Mouse (Mus musculus) embryo, embryonic 10 days (tissue): ENCODE measurements around the gene Igsf6.
"Not testable (repeated sequence)": the region's sequence is repeated elsewhere in the genome, so short reads cannot be mapped to it uniquely, and the experiment has no call there.

Source experiments
- DNase-seq: peaks from one replicate; pipeline ENCODE4 v3.0.0-alpha.2; 2015; ENCODE audit warnings: low spot score

Gene Igsf6

DNA sequence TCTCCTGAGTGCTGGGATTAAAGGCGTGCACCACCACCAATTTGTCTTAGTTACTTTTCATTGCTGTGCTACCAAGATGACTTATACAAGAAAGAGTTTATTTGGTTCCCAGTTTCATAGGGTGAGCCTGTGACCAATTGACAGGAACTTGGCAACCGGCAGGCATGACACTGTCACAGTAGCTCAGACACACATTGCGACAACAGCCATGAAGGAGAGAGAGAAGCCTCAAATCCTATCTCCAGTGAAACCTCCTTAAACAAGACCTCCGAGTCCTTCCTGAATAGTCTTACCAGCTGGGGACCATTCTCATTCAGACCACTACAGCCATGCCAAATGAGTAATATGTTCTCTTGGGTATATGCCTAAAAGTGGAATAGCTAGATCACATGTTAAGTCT is 21.3 kb downstream of the Igsf6 start:
- no peak for DNase-seq

DNA sequence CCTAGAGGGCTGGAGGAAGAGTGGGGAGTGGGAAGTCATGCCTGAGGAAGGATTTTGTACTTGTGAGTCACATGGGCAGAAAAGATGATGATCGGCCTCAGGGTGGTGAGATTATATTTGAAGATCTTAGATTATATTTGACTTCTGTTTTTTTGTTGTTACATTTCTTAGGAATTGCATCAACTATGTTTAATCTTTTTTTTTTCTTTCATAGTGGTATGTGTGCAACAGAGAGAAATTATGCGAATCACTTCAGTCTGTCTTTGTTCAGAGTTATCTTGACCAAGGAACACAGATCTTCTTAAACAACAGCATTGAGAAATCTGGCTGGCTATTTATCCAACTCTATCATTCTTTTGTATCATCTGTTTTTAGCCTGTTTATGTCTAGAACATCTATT is 26.7 kb downstream of the Igsf6 start:
- DNase-seq = no peak

DNA sequence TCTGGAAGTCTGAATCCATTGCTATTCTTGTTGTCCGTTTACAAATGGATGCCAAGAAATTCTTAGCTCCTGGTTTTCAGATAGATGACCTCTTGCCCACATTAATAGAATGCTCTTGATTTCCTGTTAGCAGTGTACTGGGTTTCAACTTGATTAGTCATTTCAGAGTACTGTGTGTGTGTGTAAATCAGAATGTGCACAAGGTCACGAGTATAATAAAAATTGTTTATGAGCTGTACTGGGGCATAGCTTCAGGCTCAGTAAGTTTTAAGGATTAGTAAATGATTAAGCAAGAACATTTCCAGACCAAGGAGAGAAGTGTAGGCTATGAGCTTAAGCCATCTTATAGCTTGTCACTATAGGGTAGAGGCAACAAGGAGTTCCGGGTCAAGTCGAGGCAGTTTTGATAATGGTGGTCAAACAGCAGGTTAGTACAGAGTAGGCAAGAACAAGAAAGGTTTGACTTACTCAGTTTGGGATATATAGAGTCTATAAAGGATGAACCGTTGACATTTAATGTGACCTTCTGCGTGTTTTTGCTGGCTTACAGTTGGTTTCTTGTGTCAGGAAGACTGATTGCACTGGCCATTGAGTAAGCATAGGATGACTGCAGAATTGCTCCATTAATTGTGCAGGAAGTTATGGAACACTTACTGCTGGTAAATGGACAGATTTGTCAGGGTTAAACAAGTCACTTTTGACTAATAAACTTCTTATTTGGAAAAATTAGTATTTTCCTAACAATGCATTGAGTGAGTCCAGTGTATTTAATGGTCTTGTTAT is 28.5 kb downstream of the Igsf6 start:
- no peak for DNase-seq

DNA sequence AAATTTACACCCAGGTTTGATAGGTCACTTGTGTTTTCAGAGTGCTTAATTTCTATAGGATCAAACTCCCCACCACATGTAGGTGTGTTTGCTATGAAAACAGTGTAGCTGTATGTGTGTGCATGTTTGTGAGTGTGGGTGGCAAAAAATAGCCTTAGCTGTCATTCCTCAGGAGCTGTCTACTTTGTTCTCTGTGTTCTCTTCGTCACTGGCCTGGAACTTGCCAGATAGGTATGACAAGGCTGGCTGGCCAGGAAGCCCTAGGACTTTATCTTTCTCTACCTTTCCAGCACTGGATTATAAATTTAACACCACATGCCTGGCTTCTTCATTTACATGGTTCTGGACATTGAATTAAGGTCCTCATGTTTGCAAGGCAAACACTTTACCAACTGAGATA is 30.1 kb downstream of the Igsf6 start:
- no peak for DNase-seq

DNA sequence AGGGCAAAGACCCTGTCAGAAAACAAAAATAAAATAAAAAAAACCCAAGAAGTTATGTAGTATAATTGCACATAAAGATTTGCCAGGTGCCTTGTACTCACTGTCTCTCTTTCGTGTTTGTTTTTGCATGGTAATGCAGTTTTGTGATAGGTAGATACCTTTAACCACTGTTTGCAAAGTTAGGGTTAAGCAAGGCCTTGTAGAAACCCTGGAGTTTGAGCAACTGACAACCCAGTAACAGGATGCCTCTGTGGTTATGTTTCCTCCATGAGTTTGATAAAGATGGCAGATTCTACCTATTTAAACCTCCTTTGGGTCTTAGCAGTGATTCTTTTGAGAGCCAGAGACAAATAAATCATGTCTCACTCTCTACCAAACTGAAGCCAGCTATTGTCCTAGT is 30.9 kb downstream of the Igsf6 start:
- DNase-seq = no peak

DNA sequence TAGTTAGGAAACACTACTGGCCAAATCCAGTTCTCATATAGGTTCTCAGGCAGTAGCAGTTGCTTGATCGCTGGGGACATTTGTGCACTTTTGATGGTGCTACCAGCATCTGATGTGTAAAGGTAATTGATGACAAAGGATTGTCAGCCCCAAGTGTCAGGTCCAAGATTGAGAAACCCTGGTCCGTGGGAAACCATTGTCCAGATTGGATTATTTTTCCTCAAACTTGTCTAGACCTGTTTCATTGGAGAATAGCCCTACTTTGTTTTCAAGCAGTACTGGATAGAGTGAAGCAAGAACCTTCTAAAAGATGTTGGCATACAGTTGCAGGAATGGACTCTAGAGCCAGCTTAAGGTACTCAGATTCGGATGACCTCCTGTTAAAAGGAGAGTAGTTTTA is 31.4 kb downstream of the Igsf6 start:
- DNase-seq = no peak

DNA sequence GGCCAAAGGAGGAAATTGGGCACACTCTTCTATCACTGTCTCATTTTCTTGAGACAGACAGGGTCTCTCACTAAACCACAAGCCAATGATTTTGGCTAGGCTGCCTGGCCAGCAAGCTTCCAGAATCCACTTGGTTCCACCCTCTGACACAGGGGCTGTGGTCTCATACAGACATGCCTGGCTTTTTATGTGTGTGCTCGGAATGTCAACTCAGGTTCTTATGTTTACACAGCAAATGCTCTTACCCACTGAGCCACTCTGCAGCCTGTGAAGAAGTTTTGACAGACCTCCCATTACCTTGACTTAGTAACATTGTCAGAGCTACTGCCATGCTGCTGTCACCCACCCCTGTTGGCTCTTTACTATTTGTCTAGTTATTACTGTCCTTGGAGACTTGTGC is 32.4 kb downstream of the Igsf6 start:
- DNase-seq = no peak

DNA sequence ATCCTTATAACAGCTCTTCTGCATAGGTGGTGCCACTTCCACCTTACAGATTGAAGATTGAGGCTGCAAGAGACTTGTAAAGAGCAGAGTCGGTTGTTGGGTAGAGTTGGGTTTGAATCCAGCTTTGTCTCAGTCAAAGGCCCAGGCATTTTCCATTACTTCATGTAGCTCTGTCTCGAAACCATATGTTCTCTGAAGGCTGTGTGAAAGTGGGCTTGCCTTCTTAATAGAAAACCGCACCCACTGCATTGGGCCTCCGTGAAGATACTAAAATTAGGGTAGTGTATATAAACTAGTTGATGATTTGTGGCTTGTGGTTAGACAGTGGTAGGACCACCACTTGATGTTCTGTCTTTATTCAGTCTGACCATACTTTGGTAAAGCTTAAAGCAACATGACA is 33.8 kb downstream of the Igsf6 start:
- DNase-seq = no peak

DNA sequence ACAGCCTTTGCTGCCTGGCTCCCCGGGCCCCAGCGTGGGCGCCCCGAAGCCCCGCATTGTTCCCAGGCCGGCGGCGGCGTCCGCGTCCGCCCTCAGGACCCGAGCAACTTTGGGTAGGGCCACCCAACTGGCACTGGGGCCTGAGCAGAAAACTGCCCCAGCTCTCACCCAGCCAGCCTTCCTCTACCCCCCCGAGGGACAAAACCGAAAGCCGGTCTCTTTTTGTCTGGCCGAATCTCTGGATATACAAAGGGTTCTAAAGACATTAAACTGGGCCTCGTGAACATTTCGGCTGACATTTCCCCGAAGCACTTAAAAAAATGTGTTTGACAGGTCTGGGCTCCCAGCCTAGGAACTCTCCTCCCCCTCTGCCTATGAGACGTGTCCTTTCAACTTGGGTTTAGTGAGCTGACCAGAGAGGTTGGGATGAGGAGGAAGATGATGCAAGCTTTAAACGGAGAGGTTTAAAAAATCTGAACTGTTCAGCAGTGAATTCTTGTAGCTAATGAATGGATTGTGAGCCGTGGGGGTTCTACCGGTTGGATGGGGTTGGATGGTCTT is 39.1 kb downstream of the Igsf6 start:
- DNase-seq = peak; percentile 58

DNA sequence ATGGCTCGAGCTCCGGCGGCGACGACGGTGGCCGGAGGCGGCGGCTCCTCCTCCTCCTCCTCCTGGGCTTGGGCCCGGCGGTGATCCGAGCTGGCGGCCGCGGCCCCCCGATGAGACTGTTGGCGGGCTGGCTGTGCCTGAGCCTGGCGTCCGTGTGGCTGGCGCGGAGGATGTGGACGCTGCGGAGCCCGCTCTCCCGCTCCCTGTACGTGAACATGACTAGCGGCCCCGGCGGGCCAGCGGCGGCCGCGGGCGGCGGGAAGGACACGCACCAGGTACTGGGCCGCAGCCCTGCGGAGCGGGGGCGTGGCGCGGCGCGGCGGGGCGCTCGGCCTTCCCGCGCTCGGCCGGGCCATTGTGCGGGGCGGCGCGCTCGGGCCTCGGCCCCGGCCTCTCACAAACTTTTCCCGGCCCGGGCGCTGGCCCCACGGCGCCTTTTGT is 39.7 kb downstream of the Igsf6 start:
- no peak for DNase-seq

DNA sequence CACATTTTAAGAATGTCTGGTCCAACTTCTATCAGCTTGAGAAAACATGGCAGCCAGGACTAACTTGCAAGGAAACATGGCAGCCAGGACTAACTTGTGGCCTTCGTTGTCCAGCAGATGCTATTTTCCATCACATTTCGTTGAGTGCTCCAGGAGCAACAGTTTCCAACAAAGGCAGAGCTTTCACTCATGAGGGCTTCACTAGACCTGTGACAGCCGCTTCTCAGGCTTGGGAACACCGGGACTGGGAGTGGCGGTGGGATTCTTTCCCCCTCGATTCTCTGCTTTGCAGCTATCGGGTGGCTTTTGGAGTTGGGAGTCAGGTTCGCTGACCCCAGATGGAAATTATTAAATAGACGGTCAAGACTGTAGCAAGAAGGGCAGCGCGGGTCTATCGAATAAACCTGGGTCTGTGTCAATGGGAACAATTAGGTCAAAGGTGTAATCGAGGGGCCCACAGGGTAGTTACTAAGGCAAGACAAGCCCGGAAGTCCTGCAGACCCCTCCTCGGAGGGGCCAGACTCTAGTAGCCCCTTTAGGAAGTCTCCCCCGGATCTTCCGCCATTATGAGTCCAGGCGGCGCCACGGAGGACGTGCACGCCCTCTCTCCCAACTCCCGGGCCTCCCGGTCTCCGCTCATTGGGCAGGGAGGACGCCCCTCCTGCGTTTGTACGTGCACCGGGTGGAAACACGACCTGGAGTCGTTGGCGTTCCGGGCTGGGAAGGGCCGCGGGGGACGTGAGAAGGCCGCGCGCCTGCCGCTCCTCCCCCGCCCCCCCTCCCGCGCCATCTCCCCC is 40.3 kb downstream of the Igsf6 start, which contains the start of gene Mettl9:
Gene Mettl9, plus strand, starts transcription at position 590 of the 797 bp plus-strand sequence.
- DNase-seq = peak; percentile 97

DNA sequence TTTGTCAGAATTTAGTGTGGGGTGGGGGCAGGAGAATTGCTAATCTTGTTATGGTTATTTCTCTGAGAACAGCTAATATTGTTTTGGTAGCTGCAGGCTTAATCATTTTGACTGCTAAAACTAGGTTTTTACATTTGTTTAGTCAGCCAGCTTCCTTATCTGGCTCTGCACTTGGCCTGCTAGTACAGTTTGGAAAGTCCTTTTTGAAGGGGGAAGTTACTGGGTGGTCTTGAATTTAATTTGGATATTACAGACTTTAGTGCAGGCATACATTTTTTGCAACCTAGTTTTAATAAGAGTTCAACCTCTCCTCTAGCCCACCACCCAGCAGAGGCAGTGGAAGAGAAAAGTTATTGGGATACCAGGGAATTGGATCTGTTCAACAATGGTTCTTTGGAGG is 44.4 kb downstream of the Igsf6 start:
- DNase-seq = not testable (repeated sequence)

DNA sequence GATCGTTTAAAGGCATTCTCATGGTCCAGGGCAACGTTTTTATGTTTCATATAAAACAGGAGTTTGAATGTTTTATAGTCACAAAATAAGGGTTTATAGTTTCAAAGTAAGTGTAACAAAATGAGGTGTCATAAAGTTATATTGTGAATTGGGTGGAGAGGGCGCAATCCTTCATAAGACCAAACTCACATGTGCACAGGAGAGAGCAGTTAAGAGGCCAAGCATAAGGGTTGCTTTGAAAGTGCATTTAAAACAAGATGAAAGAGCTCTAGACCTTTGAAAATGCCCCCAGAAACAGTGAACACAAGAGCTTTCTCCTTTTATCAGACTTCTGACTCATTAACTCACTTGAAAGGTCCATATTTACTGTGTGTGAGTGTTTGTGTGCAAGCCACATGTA is 48.1 kb downstream of the Igsf6 start:
- DNase-seq = no peak

DNA sequence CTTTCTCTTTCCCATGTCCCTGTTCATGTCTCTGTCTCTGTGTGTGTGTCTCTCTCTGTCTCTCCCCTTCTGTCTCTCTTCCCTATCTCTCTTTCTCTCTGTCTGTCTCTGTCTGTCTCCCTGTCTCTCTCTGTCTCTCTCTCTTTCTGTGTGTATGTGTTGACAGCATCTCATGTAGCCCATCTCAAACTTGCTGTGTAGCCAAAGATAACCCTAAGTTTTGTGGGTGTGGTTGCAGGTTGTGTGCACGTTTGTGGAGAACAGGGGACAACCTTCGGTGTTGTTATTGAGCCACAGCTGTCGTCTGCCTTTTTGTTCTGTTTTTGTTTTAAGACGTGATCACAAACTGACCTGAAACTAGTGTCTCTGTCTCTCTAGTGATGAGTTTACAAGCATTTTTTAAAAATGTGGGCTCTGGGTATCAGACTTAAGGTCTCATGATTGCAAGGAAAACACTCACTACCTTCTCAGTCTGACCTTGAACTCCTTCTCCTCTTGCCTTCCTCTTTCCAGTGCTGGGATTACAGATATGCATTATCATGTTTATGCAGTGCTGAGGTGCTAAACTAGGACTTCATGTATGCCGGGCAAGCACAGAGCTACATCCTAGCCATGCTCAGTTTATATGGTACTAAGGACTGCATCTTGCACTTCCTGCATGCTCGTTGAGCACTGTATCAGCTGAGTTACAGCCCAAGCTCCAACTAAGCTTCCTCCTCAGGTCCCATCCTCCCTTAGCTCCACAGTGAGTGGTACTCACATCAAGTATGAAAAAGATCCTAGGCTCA is 49.0 kb downstream of the Igsf6 start:
- no peak for DNase-seq

DNA sequence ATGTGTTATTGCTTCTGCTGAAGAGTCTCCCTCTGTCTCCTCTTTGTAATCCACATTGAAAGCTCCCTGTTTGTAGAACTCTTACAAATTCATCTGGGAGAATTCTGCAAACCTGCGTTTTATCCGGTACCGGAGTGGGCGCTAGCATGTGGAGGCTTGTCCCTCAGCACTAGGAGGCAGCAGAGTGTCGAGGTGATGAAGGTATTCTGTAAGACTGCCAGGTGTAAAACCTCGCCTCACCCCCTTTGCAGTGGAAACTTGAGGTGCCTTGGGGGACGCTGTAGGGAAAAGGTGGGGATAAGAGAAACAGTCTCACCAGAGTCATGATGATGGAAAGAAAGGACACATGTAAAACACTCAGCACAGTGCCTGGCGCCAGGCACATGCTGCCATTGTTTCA is 54.1 kb downstream of the Igsf6 start:
- DNase-seq = peak; percentile 20

DNA sequence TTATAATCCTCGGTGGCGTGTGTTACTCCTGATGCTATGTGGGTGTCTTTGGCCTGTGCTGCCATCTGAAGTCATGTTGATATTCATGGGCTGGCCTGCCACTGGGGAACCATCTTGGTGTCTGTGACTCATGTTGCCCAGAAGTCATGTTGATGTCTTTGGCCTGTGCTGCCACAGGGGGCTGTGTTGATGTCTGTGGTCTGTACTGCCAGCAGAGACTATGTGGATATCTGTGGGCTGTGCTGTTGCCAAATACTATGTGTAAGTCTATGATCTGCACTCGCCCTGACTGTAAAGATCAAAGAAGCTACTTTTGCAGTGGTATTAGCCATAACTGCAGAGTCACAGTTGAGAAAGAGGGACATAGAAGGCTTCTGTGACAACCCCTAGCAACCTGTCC is 55.6 kb downstream of the Igsf6 start:
- no peak for DNase-seq

DNA sequence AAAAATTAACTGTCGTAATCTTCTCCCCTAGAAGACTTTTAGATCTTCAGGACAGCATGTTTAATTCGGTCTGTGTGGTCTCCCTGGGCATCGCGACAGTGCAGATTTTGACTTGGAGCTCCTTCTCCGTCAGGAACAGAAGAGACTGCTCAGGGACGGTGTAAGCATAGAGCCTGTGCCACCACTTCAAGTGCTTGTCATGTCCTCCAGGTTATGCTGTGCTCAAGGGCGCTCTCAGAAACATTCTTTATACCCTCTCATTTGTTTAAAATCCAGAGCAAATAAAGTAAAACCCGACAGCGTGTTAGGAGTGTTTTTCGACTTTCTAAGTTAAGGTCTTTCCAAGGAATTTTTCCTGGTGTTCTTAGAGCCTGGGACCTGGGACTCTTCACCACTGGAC is 59.9 kb downstream of the Igsf6 start:
- DNase-seq = no peak
